Mouse (Mus musculus): ENCODE measurements at regions not wholly inside any gene's neighbourhood (a gene's known extent, or its start where the extent isn't known, plus 50 kb on each side); places are given as distances from the start of the nearest gene placed in this dataset.
A peak's percentile ranks its signal among the peaks of the same experiment; 100 is the strongest.

DNA sequence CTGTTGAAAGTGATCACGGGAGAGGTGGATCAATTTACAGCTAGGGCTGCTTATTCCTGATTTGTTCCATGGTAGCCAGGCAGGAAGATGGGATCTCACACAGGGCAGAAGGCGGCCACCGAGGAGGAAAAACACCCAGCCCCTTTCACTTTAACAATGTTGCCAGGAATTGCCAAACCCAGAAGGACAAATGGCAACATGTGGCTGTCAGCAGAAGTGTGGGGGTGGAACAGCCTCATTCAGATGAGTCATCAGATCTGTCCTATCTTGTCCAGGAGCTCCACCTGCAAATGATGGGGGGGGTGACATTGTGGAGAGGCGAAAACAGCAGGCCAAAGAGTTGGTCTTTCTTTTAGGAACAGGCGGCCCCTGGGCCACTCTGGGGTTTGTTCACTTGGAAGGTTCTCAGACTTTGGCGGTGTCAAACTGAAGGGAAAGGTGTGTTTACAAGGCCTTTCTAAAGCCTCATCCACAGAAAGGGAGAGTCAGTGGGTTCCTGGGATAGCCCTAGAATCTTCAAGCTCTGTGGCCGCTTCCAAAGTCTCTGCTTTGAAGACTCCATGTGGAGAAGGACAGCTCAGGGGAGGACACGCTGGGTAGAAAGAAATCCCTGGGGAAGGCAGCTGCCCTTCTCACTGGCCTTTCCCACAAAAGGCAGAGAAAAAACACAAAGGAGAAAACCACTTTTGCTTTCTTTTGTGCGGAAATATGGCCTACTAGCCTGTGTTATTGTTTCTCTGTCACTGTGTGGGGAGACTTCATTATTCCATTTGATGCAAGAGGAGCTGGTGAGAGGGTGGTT is 111.7 kb upstream of the Pgrmc2 start:
- 69% methylated on average over 9 of the region's 9 CpGs for WGBS
- H3K9me3 ChIP-seq (replicated peaks), result no peaks in the 10 kb centered on the region
- H3K27me3 ChIP-seq, result no peaks in the 10 kb centered on the region
- no peak overlapping the region for H3K4me2 ChIP-seq
- no peak for ATAC-seq
- no peak overlapping the region for H3K9ac ChIP-seq
- H3K36me3 ChIP-seq (ENCODE audit: poor library complexity, severe bottlenecking), result no peaks in the 10 kb centered on the region
- H3K4me1 ChIP-seq, result peaks cover 18% of the 10 kb centered on the region
- H3K4me3 ChIP-seq, result no peak overlapping the region
- H3K27ac ChIP-seq, result 0 out of 2 replicates have a peak overlapping the region, but pooled peaks have one; percentile 20

DNA sequence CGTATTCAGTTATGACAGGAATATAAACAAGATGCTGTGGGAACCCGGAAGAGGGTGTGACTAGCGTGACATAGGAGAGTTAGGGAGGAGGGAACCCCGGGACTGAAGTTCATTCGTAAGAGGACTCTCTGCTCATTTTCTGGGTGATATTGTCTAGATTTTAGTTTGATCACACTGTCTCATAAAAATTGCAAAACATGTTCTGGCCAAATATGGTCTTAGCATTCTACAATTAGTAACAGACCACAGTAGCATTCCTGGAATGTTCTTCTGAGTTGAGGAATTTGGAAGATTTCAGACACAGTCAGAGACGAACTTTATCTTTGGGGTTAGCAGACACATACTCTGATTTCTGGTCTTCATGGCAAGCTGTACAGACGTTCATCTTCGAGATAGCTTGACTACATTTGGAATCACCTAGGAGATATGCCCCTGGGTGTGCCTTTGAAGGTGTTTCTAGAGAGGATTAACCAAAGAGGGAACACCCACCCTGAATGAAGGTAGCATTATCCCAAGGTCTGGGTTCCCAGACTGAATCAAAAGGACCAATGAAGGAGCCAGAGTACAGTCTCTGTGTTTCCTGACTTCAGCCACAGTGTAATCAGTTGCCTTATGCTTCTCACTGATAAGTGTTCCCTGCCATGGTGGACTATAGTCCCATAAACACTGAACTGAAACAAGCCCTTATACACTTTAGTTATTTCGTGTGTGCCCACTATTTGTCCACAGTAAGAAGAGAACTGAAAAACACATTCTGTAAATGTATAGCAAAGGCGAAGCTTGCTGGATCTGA is 102.7 kb upstream of the Pgrmc2 start:
- H3K36me3 ChIP-seq (ENCODE audit: poor library complexity, severe bottlenecking), result no peaks in the 10 kb centered on the region
- no peak overlapping the region for H3K4me3 ChIP-seq
- no peaks in the 10 kb centered on the region for H3K9me3 ChIP-seq (replicated peaks)
- H3K4me2 ChIP-seq, result no peak overlapping the region
- no peak overlapping the region for H3K9ac ChIP-seq
- H3K27ac ChIP-seq, result no peak overlapping the region
- H3K27me3 ChIP-seq, result no peaks in the 10 kb centered on the region
- peaks cover 6% of the 10 kb centered on the region; the same call in 1 of the 2 replicates for H3K4me1 ChIP-seq
- 89% methylated on average over 10 of the region's 10 CpGs for WGBS
- ATAC-seq, result no peak

DNA sequence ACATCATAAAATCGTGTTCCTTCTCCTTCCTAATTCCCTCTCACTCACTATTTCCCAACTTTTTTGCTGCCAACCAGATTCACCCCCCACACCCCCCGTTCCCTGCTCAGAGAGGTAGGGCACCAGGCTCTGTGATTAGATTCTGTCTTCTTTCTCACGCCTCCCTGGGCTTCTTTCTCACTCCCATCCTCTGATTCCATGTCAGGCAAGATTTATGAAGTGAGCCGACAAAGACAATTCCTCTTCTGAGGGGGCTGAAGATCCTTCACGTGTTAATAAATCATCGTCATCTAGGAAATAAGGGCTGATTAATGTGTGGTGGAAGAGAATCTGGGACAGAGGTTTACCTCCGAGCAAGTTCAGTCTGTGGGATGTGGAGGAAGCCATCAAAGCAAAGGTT is 101.5 kb upstream of the Pgrmc2 start:
- H3K4me1 ChIP-seq, result peaks cover 6% of the 10 kb centered on the region; the same call in 1 of the 2 replicates
- H3K4me2 ChIP-seq, result no peak overlapping the region
- no peaks in the 10 kb centered on the region for H3K9me3 ChIP-seq (replicated peaks)
- H3K36me3 ChIP-seq (ENCODE audit: poor library complexity, severe bottlenecking), result no peaks in the 10 kb centered on the region
- no peak overlapping the region for H3K4me3 ChIP-seq
- H3K27me3 ChIP-seq, result no peaks in the 10 kb centered on the region
- no peak overlapping the region for H3K9ac ChIP-seq
- H3K27ac ChIP-seq, result no peak overlapping the region
- no peak for ATAC-seq
- whole genome bisulfite sequencing, result 89% methylated on average over 7 of the region's 7 CpGs

DNA sequence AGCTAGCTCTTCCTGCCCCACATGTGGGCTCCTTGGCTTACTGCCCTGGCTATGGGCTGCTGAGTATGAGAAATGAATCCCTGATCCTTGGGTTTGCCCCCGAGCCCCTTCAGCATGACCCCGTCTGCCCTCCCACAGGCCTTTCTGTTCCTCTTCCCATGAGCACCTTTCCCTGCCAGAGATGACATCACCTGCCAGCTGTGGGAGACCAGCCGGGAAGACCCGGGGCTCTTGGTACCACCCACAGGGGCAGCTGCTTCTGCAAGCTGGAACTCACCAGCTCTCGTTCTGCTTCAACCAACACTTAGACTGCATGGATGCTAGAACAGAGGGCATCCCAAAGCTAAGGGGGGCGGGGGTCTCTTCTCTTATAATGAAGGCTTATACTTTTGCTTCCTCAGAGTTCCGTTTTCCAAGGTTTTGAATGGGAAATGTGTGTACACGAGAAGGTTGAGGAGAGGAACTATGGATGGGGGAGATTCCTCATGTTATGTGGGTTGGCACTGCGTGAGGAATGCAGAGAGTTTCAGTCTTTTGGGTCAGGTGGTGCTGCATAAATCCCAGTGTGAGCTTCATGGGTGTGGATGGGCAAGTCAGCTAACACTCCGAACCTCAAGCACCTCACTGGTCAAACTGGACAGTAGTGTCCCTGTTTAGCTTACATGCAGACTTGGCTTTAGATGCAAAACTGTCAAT is 100.2 kb upstream of the Pgrmc2 start:
- H3K9ac ChIP-seq, result 0 out of 2 replicates have a peak overlapping the region, but pooled peaks have one; percentile 2
- H3K9me3 ChIP-seq (replicated peaks), result no peaks in the 10 kb centered on the region
- H3K4me1 ChIP-seq, result peaks cover 6% of the 10 kb centered on the region; the same call in 1 of the 2 replicates
- ATAC-seq, result peak; percentile 13; the same call in 1 of the 2 replicates
- H3K27ac ChIP-seq, result no peak overlapping the region
- no peak overlapping the region for H3K4me2 ChIP-seq
- 74% methylated on average over 10 of the region's 10 CpGs for WGBS
- no peaks in the 10 kb centered on the region for H3K36me3 ChIP-seq (ENCODE audit: poor library complexity, severe bottlenecking)
- no peaks in the 10 kb centered on the region for H3K27me3 ChIP-seq
- H3K4me3 ChIP-seq, result no peak overlapping the region

DNA sequence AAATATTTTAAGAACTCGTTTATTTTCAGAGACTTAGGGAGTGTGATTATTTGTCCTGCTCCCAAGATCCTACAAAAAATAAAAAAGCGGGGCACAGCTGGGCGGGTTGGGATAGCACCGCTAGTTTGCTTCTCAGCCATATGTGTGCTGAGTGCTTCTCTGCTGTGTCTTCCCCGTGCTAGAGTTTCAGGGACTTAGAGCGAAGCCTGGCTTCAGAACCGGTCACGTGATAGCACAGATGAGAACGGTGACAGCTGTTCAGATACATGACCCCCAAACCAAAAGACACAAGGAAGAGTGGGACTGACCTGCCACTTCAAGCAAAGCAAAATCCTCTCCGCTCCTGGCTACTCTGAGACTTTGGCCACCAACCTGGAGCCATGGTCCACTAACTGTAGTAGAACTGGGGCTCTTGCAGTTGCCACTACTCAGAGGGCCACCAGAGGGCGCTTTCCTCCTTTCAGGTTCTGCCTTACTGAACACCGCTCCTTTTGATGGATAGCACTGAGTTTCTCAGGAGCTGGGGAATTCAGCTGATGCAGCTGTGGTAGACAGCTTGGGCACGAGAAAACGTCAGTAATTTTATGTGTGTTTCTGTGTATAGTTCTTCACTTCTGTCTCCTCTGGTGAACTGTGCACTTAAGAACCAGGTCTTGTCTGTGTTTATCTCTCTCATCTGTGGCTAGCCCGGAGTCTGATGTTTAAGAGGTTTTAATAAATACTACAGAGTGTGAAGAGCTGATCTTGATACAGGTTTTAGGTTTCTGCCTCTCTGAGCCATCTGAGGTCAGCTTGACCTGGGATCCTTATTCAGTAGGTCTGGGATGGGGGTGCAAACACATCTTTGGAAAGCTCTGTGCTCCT is 99.4 kb upstream of the Pgrmc2 start:
- no peak overlapping the region for H3K4me3 ChIP-seq
- no peaks in the 10 kb centered on the region for H3K27me3 ChIP-seq
- 0 out of 2 replicates have a peak overlapping the region, but pooled peaks have one; percentile 2 for H3K9ac ChIP-seq
- H3K27ac ChIP-seq, result no peak overlapping the region
- no peaks in the 10 kb centered on the region for H3K36me3 ChIP-seq (ENCODE audit: poor library complexity, severe bottlenecking)
- peak; percentile 92 for ATAC-seq
- H3K4me2 ChIP-seq, result no peak overlapping the region
- peaks cover 6% of the 10 kb centered on the region; the same call in 1 of the 2 replicates for H3K4me1 ChIP-seq
- H3K9me3 ChIP-seq (replicated peaks), result no peaks in the 10 kb centered on the region
- WGBS, result 59% methylated on average over 15 of the region's 15 CpGs

DNA sequence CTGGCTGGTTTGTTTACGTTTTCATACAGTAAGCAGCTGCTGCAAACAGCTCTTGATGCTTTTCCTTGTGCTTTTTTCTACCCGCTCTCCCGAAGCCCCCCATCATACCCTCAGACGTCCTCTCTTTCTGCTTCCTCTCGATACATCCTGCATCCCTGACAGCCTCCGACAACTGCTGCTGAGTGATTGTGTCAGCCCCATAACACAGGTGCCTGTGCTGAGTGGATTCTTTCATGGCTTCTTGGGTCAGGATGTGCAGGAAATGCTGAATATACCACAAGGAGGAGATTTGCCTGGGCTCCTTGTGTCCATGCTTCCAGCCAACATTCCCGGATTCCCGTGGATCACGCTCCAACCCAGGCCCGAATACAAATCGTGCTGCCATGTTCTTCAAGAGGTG is 98.6 kb upstream of the Pgrmc2 start:
- ATAC-seq, result 0 out of 2 replicates have a peak, but pooled peaks have one; percentile 4
- Histone ChIP-seq H3K9me3 (replicated peaks) (no peaks in the 10 kb centered on the region), H3K4me2 (no peak overlapping the region), H3K27me3 (no peaks in the 10 kb centered on the region), H3K36me3 (ENCODE audit: poor library complexity, severe bottlenecking) (no peaks in the 10 kb centered on the region), H3K9ac (no peak overlapping the region), H3K4me3 (no peak overlapping the region), H3K4me1 (peaks cover 6% of the 10 kb centered on the region; the same call in 1 of the 2 replicates), H3K27ac (no peak overlapping the region)
- 90% methylated on average over 11 of the region's 11 CpGs for WGBS

DNA sequence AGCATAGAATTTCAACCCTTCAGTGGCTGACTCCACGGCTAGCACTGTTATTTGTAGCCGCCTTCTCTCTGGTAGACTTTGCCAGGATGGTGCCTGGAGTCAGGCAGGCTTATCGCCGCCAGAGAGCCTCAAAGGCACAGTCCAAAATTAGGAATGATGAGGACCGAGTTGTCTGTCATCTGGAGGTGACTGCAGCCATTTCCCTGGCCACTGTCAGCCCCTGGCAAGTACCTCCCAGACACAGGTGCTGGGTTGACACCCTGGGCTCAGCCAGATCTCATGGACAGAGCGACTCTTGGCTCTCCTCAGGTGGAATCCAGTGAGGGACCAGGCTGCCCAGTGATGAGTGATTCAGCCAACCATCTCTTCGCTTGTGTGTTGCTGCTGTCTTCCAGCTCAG is 98.1 kb upstream of the Pgrmc2 start:
- H3K9me3 ChIP-seq (replicated peaks), result no peaks in the 10 kb centered on the region
- H3K36me3 ChIP-seq (ENCODE audit: poor library complexity, severe bottlenecking), result no peaks in the 10 kb centered on the region
- no peak for ATAC-seq
- no peak overlapping the region for H3K9ac ChIP-seq
- H3K27ac ChIP-seq, result no peak overlapping the region
- WGBS, result 90% methylated on average over 7 of the region's 7 CpGs
- H3K4me2 ChIP-seq, result no peak overlapping the region
- peaks cover 6% of the 10 kb centered on the region; the same call in 1 of the 2 replicates for H3K4me1 ChIP-seq
- no peaks in the 10 kb centered on the region for H3K27me3 ChIP-seq
- no peak overlapping the region for H3K4me3 ChIP-seq

DNA sequence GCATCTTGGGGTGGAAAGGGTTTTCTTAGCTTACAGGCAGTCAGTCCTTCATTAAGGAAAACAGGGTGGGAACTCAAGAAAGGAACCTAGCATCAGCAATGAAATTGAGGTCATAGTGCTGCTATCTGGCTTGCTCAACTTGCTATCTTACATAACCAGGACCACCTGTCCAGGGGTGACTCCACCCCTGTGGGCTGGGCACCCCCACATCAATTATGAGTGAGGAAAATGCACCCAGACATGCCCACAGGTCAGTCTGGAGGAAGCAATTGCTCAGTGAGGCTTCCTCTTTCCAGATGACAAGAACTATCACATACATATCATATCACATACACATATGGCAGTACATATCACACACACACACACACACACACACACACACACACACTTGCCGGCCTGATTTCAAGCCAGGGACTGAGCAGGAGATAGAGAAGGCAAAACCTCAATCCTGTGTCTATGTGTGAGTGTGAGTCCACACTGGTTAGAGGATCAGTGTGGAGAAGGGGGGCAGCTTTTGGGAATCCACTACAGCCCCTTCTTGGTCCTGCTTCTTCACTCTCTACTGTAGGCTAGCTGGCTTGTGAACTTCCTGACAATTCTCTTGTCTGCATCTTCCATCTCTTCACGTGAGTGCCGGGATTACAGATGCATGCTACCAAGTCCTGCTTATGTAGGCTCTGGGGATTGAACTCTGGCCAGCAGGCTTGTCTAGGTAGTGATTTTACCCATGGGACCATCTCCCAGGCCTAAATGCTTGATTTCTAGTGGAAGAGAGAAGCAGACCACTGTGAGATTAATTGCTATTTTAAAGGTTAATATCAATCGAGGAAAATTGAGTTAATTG is 96.4 kb upstream of the Pgrmc2 start:
- peaks cover 6% of the 10 kb centered on the region; the same call in 1 of the 2 replicates for H3K4me1 ChIP-seq
- no peaks in the 10 kb centered on the region for H3K36me3 ChIP-seq (ENCODE audit: poor library complexity, severe bottlenecking)
- ATAC-seq, result no peak
- H3K9me3 ChIP-seq (replicated peaks), result no peaks in the 10 kb centered on the region
- H3K4me3 ChIP-seq, result no peak overlapping the region
- no peaks in the 10 kb centered on the region for H3K27me3 ChIP-seq
- no peak overlapping the region for H3K27ac ChIP-seq
- no peak overlapping the region for H3K4me2 ChIP-seq
- H3K9ac ChIP-seq, result no peak overlapping the region
- 76% methylated on average over 4 of the region's 4 CpGs for WGBS

DNA sequence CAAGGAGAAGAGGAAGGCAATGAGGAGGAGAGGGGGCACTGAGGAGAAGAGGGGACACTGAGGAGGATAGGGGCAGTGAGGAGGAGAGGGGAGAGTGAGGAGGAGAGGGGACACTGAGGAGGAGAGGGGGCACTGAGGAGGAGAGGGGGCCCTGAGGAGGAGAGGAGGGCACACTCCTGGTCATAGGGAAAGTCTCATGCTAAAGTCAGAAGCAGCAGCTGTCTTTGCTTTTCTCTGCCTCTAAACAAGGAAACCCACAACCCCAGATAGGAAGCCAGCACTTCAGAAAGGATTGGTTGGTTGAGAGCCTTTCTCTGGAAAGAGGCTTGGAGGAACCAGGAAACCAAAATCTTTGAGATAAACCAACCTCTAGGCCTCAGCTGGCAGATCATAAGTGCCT is 94.3 kb upstream of the Pgrmc2 start:
- Histone ChIP-seq H3K4me3 (no peak overlapping the region), H3K27ac (no peak overlapping the region), H3K27me3 (no peaks in the 10 kb centered on the region), H3K9ac (no peak overlapping the region), H3K4me2 (no peak overlapping the region), H3K36me3 (ENCODE audit: poor library complexity, severe bottlenecking) (no peaks in the 10 kb centered on the region), H3K9me3 (replicated peaks) (no peaks in the 10 kb centered on the region), H3K4me1 (no peaks in the 10 kb centered on the region)
- ATAC-seq, result no peak

DNA sequence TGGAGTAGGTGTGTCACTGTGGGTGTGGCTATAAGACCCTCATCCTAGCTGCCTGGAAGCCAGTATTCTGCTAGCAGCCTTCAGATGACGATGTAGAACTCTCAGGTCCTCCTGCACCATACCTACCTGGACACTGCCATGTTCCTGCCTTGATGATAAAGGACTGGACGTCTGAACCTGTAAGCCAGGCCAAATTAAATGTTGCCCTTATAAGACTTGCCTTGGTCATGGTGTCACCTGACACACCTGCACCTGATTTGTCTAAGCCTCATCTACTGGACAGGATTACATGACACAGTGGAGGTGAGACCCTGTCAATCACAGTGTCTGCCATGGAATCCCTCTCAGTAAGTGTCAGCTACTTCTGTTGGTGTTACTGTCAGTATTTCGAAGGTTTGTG is 92.5 kb upstream of the Pgrmc2 start:
- 92% methylated on average over 3 of the region's 3 CpGs for WGBS
- H3K4me2 ChIP-seq, result no peak overlapping the region
- no peaks in the 10 kb centered on the region for H3K27me3 ChIP-seq
- H3K9me3 ChIP-seq (replicated peaks), result no peaks in the 10 kb centered on the region
- no peak overlapping the region for H3K27ac ChIP-seq
- no peaks in the 10 kb centered on the region for H3K36me3 ChIP-seq (ENCODE audit: poor library complexity, severe bottlenecking)
- H3K9ac ChIP-seq, result no peak overlapping the region
- no peak for ATAC-seq
- no peaks in the 10 kb centered on the region for H3K4me1 ChIP-seq
- H3K4me3 ChIP-seq, result no peak overlapping the region

DNA sequence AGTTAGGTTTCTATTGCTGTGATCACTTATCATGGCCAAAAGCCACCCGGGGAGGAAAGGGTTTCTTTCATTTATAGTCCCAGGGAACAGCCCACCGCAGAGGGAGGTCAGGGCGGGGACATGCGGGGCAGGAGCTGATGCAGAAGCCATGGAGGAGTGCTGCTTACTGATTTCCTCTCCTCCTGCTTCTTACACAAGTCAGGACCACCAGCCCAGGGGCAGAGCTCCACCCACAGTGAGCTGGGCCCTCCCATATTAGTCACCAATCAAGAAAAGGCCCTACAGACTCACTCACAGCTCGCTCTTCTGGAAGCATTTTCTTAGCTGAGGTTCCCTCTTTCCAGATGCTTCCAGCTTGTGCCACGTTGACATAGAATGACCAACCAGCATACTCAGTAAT is 90.7 kb upstream of the Pgrmc2 start:
- H3K27ac ChIP-seq, result no peak overlapping the region
- no peaks in the 10 kb centered on the region for H3K9me3 ChIP-seq (replicated peaks)
- H3K9ac ChIP-seq, result no peak overlapping the region
- no peak overlapping the region for H3K4me3 ChIP-seq
- ATAC-seq, result no peak
- no peaks in the 10 kb centered on the region for H3K27me3 ChIP-seq
- no peaks in the 10 kb centered on the region for H3K36me3 ChIP-seq (ENCODE audit: poor library complexity, severe bottlenecking)
- H3K4me2 ChIP-seq, result no peak overlapping the region
- no peaks in the 10 kb centered on the region for H3K4me1 ChIP-seq
- WGBS, result 78% methylated on average over 6 of the region's 6 CpGs

All from forebrain, embryonic 13.5 days (tissue).